27 mouse cellular contexts compared by ENCODE assay signal in genomic region chr17:83000411-83000810, GRCm38 (mm10).
DNase-seq lines count a peak whose midpoint lies in the region; ATAC-seq and TF ChIP-seq lines count a peak whose summit lies in the region.
"Had no signal": no experiment of that assay in that cellular context is flagged by ENCODE, and none has a peak within 500 bp of the region (broad histone marks: within the 10 kb centered on the region; RNA-seq: fewer than 3 reads in every experiment).

No protein-coding gene starts in this region.

- H3K9ac ChIP-seq in kidney, embryonic 16.5 days (replicated peaks; ENCODE audit: low read length): no peak overlapping the region
- H3K9ac ChIP-seq: embryonic facial prominence, embryonic 13.5 days; forebrain, embryonic 12.5 days; forebrain, embryonic 15.5 days; heart, embryonic 12.5 days; heart, embryonic 15.5 days; hindbrain, embryonic 13.5 days had no signal

- 44% methylated on average over 8 of the region's 8 CpGs for WGBS in kidney, embryonic 16.5 days
- 72% methylated on average over 8 of the region's 8 CpGs for WGBS in thymus, adult 2 months

- TF ChIP-seq POLR2A in thymus, adult 2 months (IDR thresholded peaks at IDR 0.05; ENCODE audit: control insufficient read depth, extremely low read depth, insufficient read depth, low read length, poor library complexity): no peak

- no peaks in the 10 kb centered on the region for H3K27me3 ChIP-seq in kidney, embryonic 16.5 days (ENCODE audit: insufficient read depth, low read length)
- no peaks in the 10 kb centered on the region for H3K27me3 ChIP-seq in thymus, adult 2 months (ENCODE audit: control insufficient read depth, insufficient read depth, low read length)
- H3K27me3 ChIP-seq: embryonic facial prominence, embryonic 13.5 days; forebrain, embryonic 12.5 days; forebrain, embryonic 15.5 days; heart, embryonic 15.5 days; hindbrain, embryonic 13.5 days; Patski had no signal

- no peak for TF ChIP-seq CTCF in thymus, adult 2 months (IDR thresholded peaks at IDR 0.05; ENCODE audit: borderline replicate concordance, control insufficient read depth, extremely low read depth, insufficient read depth, low read length, poor library complexity)

- no peaks in the 10 kb centered on the region for H3K36me3 ChIP-seq in kidney, embryonic 16.5 days (ENCODE audit: insufficient read depth, low read length)
- no peaks in the 10 kb centered on the region for H3K36me3 ChIP-seq in thymus, adult 2 months (ENCODE audit: control insufficient read depth, insufficient read depth, low read length)
- H3K36me3 ChIP-seq: embryonic facial prominence, embryonic 10.5 days; embryonic facial prominence, embryonic 13.5 days; forebrain, embryonic 12.5 days; forebrain, embryonic 15.5 days; heart, embryonic 12.5 days; heart, embryonic 15.5 days; hindbrain, embryonic 10.5 days; hindbrain, embryonic 13.5 days had no signal

- H3K27ac ChIP-seq in kidney, embryonic 16.5 days (ENCODE audit: low read length): no peak overlapping the region
- H3K27ac ChIP-seq in thymus, adult 2 months (ENCODE audit: control insufficient read depth, insufficient read depth, low read length): no peak overlapping the region
- H3K27ac ChIP-seq: embryonic facial prominence, embryonic 10.5 days; embryonic facial prominence, embryonic 13.5 days; forebrain, embryonic 12.5 days; forebrain, embryonic 15.5 days; heart, embryonic 15.5 days; hindbrain, embryonic 10.5 days; hindbrain, embryonic 13.5 days had no signal

- H3K9me3 ChIP-seq in kidney, embryonic 16.5 days (ENCODE audit: low read length): no peaks in the 10 kb centered on the region; the same call in 1 of the 2 replicates
- H3K9me3 ChIP-seq: embryonic facial prominence, embryonic 10.5 days; embryonic facial prominence, embryonic 13.5 days; forebrain, embryonic 12.5 days; forebrain, embryonic 15.5 days; heart, embryonic 12.5 days; heart, embryonic 15.5 days; hindbrain, embryonic 10.5 days; hindbrain, embryonic 13.5 days had no signal

- no peak overlapping the region for H3K4me3 ChIP-seq in kidney, embryonic 16.5 days (ENCODE audit: low read length)
- no peak overlapping the region for H3K4me3 ChIP-seq in thymus, adult 2 months (ENCODE audit: control insufficient read depth, insufficient read depth, low read length)
- H3K4me3 ChIP-seq: embryonic facial prominence, embryonic 10.5 days; embryonic facial prominence, embryonic 13.5 days; erythroblast, embryonic 14.5 days; forebrain, embryonic 12.5 days; forebrain, embryonic 15.5 days; heart, embryonic 12.5 days; heart, embryonic 15.5 days; hindbrain, embryonic 10.5 days; hindbrain, embryonic 13.5 days had no signal

- ATAC-seq in kidney, embryonic 16.5 days (ENCODE audit: low FRiP score, low TSS enrichment): peak; percentile 58; the same call in 1 of the 2 replicates
- ATAC-seq in megakaryocyte progenitor cell, adult 5-6 weeks (replicated peaks; ENCODE audit: poor library complexity): no peak

- H3K4me2 ChIP-seq in kidney, embryonic 16.5 days (replicated peaks; ENCODE audit: low read depth, low read length): 0 out of 2 replicates have a peak overlapping the region, but pooled peaks have one; percentile 14
- H3K4me2 ChIP-seq: embryonic facial prominence, embryonic 13.5 days; forebrain, embryonic 12.5 days; forebrain, embryonic 15.5 days; heart, embryonic 12.5 days; heart, embryonic 15.5 days; hindbrain, embryonic 13.5 days had no signal

- no peak for DNase-seq in kidney, adult 11 months
- DNase-seq in ES-CJ7 (ENCODE audit: low read depth, low spot score): peak; percentile 19
- DNase-seq in retina, embryonic 14.5 days (ENCODE audit: low spot score): peak; percentile 25
- DNase-seq in thymus, adult 2 months: no peak
- DNase-seq: adrenal gland, adult 2 months; adrenal gland, postnatal 14 days; B cell, adult 2 months; cerebellum, adult 11-12 months; cerebellum, adult 8-10 months; cerebellum, postnatal 36 days; embryo, embryonic 11 days; gastrocnemius, postnatal 25 days; heart, adult 18-20 months; heart, postnatal 10 days; heart, postnatal 36 days had no signal

- peaks cover 9% of the 10 kb centered on the region; the same call in 1 of the 2 replicates for H3K4me1 ChIP-seq in kidney, embryonic 16.5 days (ENCODE audit: insufficient read depth, low read length)
- H3K4me1 ChIP-seq in thymus, adult 2 months (replicated peaks; ENCODE audit: control insufficient read depth, insufficient read depth, low read length): no peaks in the 10 kb centered on the region
- H3K4me1 ChIP-seq: embryonic facial prominence, embryonic 10.5 days; embryonic facial prominence, embryonic 13.5 days; forebrain, embryonic 12.5 days; forebrain, embryonic 15.5 days; heart, embryonic 12.5 days; heart, embryonic 15.5 days; hindbrain, embryonic 10.5 days had no signal

Comparison
In these comparisons a context has a peak if more than half of its experiments do, and no peak if none do; other contexts are left out.
1. DNase-seq: peak in ES-CJ7 (single experiment) and retina, embryonic 14.5 days (single experiment); none in kidney, adult 11 months (single experiment) and thymus, adult 2 months (single experiment).